Mouse (Mus musculus): ENCODE data around the gene Cpt1c. TPM values are rescaled to one million over a fixed set of nuclear protein-coding genes. Genes with fewer than 3 reads are reported as not detected.

Gene Cpt1c
- polyA plus RNA-seq, 1 experiment from 2014 or later: 11.1 TPM

DNA sequence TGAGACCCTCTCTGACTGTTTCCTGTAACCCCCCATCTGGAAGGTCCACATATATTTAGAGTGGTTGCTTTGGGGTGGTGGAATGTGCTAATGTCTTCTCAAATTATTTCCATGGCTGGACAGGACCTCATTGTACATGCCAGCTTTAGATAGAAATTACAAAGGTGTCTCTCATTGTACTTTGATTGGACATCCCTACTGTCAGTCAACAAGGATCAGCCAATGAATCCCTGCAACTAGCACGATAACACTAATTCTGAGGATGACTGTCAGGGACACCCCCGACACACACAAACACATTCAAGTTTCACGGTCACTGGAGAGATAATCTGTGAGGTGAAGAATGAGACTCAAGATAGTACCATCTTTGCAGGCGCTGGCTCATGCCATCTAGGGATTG is 36.0 kb downstream of the Cpt1c start:
- no peak overlapping the region for H3K27ac ChIP-seq (replicated peaks in 1 of 2; ENCODE audit: control insufficient read depth in 1 of 2, insufficient read depth in 1 of 2, low read depth in 2 of 2, low read length in 2 of 2)
- no peak for ATAC-seq (ENCODE audit: insufficient number of reproducible peaks, insufficient read depth, low FRiP score, low read depth)
- H3K4me1 ChIP-seq (ENCODE audit: control insufficient read depth in 2 of 2, insufficient read depth in 2 of 2, low read length in 2 of 2): no peaks in the 10 kb centered on the region
- H3K4me3 ChIP-seq (ENCODE audit: control insufficient read depth in 1 of 2, insufficient read depth in 1 of 2, low read depth in 1 of 2, low read length in 2 of 2): no peak overlapping the region
- 84% methylated on average over 4 of the region's 4 CpGs for WGBS
- peaks cover 9% of the 10 kb centered on the region; the same call in 1 of the 2 replicates for H3K9me3 ChIP-seq (ENCODE audit: control insufficient read depth, low read length)
- H3K4me2 ChIP-seq (ENCODE audit: low read length): no peak overlapping the region
- H3K9ac ChIP-seq (ENCODE audit: low read length): no peak overlapping the region
- no peaks in the 10 kb centered on the region for H3K27me3 ChIP-seq (ENCODE audit: control insufficient read depth, insufficient read depth, low read length)
- H3K36me3 ChIP-seq (ENCODE audit: control insufficient read depth, insufficient read depth, low read length): no peaks in the 10 kb centered on the region

DNA sequence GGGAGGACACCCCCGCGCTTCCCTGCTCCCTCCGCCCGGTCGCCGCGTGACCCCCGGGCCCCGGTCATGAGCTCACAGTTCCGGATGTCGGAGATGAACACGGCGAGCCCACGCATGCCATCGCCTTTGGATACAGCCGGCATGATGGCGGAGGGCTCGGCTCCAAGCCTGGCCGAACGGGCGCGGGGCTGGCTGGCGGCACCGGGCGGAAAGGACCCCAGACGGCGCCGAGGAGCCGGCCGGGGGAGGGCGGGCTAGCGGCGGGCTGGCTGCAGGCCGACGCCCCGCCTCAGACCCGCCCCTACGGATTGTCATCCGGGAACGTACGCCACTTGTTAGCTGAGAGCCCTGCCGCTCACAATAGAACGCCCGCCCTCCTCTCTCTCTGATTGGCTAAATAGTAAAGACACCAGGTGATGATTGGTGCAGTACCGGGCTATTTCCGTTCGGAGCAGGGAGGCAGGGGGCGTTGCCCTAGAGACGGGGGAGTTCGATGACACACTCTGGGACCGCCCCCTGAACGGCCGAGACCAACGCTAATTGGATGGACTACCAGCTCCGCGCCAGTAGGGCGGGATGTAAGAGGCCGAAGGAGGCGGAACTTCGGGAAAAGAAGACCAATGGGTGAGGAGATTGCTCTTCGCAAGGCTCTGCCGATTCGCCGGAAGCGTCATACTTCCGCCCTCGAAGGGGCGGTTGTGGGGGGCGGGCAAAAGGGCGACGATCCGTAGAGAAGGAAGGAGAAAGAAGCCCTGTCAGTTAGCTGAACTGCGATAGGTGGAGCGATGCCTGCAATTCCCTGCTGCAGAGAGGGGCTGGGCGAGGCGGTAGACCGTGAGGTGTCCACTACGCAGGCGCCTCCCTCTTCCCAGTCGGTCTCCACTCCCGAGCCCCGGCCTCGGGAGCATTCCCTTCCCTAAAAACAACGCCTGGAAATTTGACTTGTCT is 45.2 kb downstream of the Cpt1c start, which contains the start of gene Ap2a1:
Ap2a1 (minus strand) TSS at position 293 of the 948 bp plus-strand sequence.
- Histone ChIP-seq H3K4me2 (ENCODE audit: low read length) (peak within 1 kb of the TSS; percentile 72), H3K36me3 (ENCODE audit: control insufficient read depth, insufficient read depth, low read length) (peaks cover 15% of the 10 kb centered on the region), H3K4me1 (ENCODE audit: control insufficient read depth in 2 of 2, insufficient read depth in 2 of 2, low read length in 2 of 2) (peaks cover 5 to 20% of the 10 kb centered on the region in 2 experiments), H3K9ac (ENCODE audit: low read length) (peak within 1 kb of the TSS; percentile 98), H3K9me3 (ENCODE audit: control insufficient read depth, low read length) (no peaks in the 10 kb centered on the region), H3K4me3 (ENCODE audit: control insufficient read depth in 1 of 2, insufficient read depth in 1 of 2, low read depth in 1 of 2, low read length in 2 of 2) (peak within 1 kb of the TSS; percentile 74 to 100), H3K27ac (replicated peaks in 1 of 2; ENCODE audit: control insufficient read depth in 1 of 2, insufficient read depth in 1 of 2, low read depth in 2 of 2, low read length in 2 of 2) (peak within 1 kb of the TSS; percentile 85 to 89), H3K27me3 (ENCODE audit: control insufficient read depth, insufficient read depth, low read length) (no peaks in the 10 kb centered on the region)
- WGBS: under 1% methylated on average over 84 of the region's 84 CpGs
- ATAC-seq (ENCODE audit: insufficient number of reproducible peaks, insufficient read depth, low FRiP score, low read depth): peak; percentile 100

DNA sequence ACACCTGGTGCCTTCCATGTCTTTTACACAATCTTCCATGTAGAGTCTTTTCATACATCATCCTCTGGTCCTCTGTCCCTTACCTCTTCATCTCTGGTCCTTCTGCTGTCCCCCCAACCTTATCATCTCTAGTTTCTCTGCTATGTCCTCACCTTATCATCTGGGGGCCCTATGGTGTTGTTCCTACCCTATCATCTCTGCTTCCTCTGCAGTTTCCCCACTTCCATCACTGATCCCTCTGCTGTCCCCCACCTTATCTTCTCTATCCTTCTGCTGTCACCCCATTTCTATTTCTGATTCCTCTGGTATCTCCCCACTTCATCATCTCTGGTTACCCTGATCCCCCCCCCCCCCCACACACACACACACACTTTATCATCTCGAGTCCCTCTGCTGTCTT is 46.1 kb downstream of the Cpt1c start:
- peaks cover 24% of the 10 kb centered on the region for H3K36me3 ChIP-seq (ENCODE audit: control insufficient read depth, insufficient read depth, low read length)
- no peaks in the 10 kb centered on the region for H3K27me3 ChIP-seq (ENCODE audit: control insufficient read depth, insufficient read depth, low read length)
- H3K9ac ChIP-seq (ENCODE audit: low read length): peak overlapping the region; percentile 98
- H3K4me3 ChIP-seq (ENCODE audit: control insufficient read depth in 1 of 2, insufficient read depth in 1 of 2, low read depth in 1 of 2, low read length in 2 of 2): peak overlapping the region; percentile 74 to 100
- H3K9me3 ChIP-seq (ENCODE audit: control insufficient read depth, low read length): no peaks in the 10 kb centered on the region
- 0% methylated on average over 1 of the region's 1 CpGs for WGBS
- H3K4me2 ChIP-seq (ENCODE audit: low read length): peak overlapping the region; percentile 72
- H3K4me1 ChIP-seq (ENCODE audit: control insufficient read depth in 2 of 2, insufficient read depth in 2 of 2, low read length in 2 of 2): peaks cover 5 to 20% of the 10 kb centered on the region in 2 experiments
- peak overlapping the region; percentile 56 to 82; a peak in 3 of 4 replicates for H3K27ac ChIP-seq (replicated peaks in 1 of 2; ENCODE audit: control insufficient read depth in 1 of 2, insufficient read depth in 1 of 2, low read depth in 2 of 2, low read length in 2 of 2)
- ATAC-seq (ENCODE audit: insufficient number of reproducible peaks, insufficient read depth, low FRiP score, low read depth): no peak

DNA sequence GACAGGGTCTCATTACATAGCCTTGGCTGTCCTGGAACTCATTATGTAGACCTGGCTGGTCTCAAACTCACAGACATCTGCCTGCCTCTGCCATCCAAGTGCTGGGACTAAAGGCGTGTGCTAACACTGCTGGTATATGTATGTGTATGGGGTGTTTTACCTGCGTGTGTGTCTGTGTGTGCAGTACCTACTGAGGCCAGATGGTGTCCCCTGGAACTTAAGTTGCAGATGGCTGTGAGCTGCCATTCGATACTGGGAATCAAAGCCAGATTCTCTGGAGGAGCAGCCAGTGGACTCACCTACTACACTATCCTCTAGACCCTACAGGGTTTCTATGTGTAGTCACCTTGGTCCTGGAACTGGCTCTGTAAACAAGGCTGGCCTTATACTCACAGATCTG is 49.2 kb downstream of the Cpt1c start:
- ATAC-seq (ENCODE audit: insufficient number of reproducible peaks, insufficient read depth, low FRiP score, low read depth): no peak
- WGBS: 75% methylated on average over 3 of the region's 3 CpGs
- H3K27ac ChIP-seq (replicated peaks in 1 of 2; ENCODE audit: control insufficient read depth in 1 of 2, insufficient read depth in 1 of 2, low read depth in 2 of 2, low read length in 2 of 2): no peak overlapping the region
- H3K27me3 ChIP-seq (ENCODE audit: control insufficient read depth, insufficient read depth, low read length): no peaks in the 10 kb centered on the region
- peaks cover 5 to 19% of the 10 kb centered on the region in 2 experiments for H3K4me1 ChIP-seq (ENCODE audit: control insufficient read depth in 2 of 2, insufficient read depth in 2 of 2, low read length in 2 of 2)
- H3K4me2 ChIP-seq (ENCODE audit: low read length): no peak overlapping the region
- H3K36me3 ChIP-seq (ENCODE audit: control insufficient read depth, insufficient read depth, low read length): peaks cover 50% of the 10 kb centered on the region
- no peak overlapping the region for H3K9ac ChIP-seq (ENCODE audit: low read length)
- H3K9me3 ChIP-seq (ENCODE audit: control insufficient read depth, low read length): no peaks in the 10 kb centered on the region
- no peak overlapping the region for H3K4me3 ChIP-seq (ENCODE audit: control insufficient read depth in 1 of 2, insufficient read depth in 1 of 2, low read depth in 1 of 2, low read length in 2 of 2)

DNA sequence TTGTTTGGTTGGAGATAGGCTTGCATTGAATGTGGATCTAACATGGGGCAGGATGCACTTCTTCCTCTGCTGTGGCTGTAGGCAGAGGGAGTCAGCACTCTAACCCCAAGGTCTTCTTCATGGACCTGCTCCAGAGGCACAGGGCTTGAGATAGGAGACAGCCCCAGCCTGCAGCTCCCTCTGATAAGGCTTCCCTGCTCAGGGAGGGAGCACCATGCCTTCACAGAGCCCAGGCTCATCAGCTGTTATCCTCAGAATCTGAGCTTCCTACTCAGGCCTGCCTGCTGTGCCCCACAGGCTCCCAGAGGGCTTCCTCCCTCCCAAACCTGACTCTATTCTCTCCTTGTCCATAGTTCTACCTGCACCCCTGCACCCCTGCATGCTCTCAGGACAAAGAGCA is 52.1 kb downstream of the Cpt1c start:
- no peak overlapping the region for H3K9ac ChIP-seq (ENCODE audit: low read length)
- no peak overlapping the region for H3K4me2 ChIP-seq (ENCODE audit: low read length)
- ATAC-seq (ENCODE audit: insufficient number of reproducible peaks, insufficient read depth, low FRiP score, low read depth): no peak
- H3K27ac ChIP-seq (replicated peaks in 1 of 2; ENCODE audit: control insufficient read depth in 1 of 2, insufficient read depth in 1 of 2, low read depth in 2 of 2, low read length in 2 of 2): no peak overlapping the region
- no peaks in the 10 kb centered on the region for H3K27me3 ChIP-seq (ENCODE audit: control insufficient read depth, insufficient read depth, low read length)
- no peaks in the 10 kb centered on the region for H3K9me3 ChIP-seq (ENCODE audit: control insufficient read depth, low read length)
- peaks cover 4 to 13% of the 10 kb centered on the region in 2 experiments; a peak in 3 of 4 replicates for H3K4me1 ChIP-seq (ENCODE audit: control insufficient read depth in 2 of 2, insufficient read depth in 2 of 2, low read length in 2 of 2)
- H3K36me3 ChIP-seq (ENCODE audit: control insufficient read depth, insufficient read depth, low read length): peaks cover 59% of the 10 kb centered on the region
- H3K4me3 ChIP-seq (ENCODE audit: control insufficient read depth in 1 of 2, insufficient read depth in 1 of 2, low read depth in 1 of 2, low read length in 2 of 2): no peak overlapping the region

DNA sequence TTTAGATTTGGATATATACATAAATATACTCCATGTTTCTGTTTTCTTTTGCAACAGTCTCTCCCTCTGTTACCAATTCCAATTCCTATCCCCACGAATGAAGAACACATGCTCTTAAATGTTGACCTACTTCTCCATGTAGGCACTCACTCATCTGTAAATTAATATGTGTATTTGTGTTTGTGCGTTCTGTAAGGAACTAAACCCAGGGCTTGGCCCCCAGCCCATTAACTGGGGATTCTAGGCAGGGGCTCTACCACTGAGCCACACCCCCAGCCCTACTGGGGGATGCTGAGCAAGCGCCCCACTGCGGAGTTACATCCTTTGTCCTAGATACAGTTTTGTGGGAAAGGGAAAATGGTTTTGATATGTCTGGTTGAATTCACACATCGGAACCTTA is 55.5 kb downstream of the Cpt1c start:
- peaks cover 7 to 20% of the 10 kb centered on the region in 2 experiments for H3K4me1 ChIP-seq (ENCODE audit: control insufficient read depth in 2 of 2, insufficient read depth in 2 of 2, low read length in 2 of 2)
- no peak overlapping the region for H3K4me2 ChIP-seq (ENCODE audit: low read length)
- H3K9ac ChIP-seq (ENCODE audit: low read length): no peak overlapping the region
- H3K27me3 ChIP-seq (ENCODE audit: control insufficient read depth, insufficient read depth, low read length): no peaks in the 10 kb centered on the region
- no peak for ATAC-seq (ENCODE audit: insufficient number of reproducible peaks, insufficient read depth, low FRiP score, low read depth)
- WGBS: 90% methylated on average over 5 of the region's 5 CpGs
- no peak overlapping the region for H3K27ac ChIP-seq (replicated peaks in 1 of 2; ENCODE audit: control insufficient read depth in 1 of 2, insufficient read depth in 1 of 2, low read depth in 2 of 2, low read length in 2 of 2)
- H3K36me3 ChIP-seq (ENCODE audit: control insufficient read depth, insufficient read depth, low read length): peaks cover 63% of the 10 kb centered on the region
- no peaks in the 10 kb centered on the region for H3K9me3 ChIP-seq (ENCODE audit: control insufficient read depth, low read length)
- H3K4me3 ChIP-seq (ENCODE audit: control insufficient read depth in 1 of 2, insufficient read depth in 1 of 2, low read depth in 1 of 2, low read length in 2 of 2): no peak overlapping the region

DNA sequence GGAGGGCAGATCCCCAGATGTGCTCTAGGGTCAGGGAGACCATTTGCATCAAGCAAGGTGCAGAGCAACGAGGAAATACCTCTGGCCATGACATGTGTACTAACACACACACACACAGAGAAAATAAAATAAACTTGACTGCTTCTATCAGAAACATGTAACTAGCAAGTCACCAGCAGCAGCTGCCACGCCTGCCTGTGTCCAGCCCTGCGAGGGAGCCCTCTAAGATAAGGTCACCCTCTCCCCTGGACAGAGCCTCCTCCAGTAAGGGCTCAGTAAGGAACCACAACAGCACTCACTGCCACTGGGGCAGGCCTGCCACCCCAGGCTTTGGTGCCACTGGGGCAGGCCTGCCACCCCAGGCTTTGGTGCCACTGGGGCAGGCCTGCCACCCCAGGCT is 56.4 kb downstream of the Cpt1c start:
- Histone ChIP-seq H3K4me1 (ENCODE audit: control insufficient read depth in 2 of 2, insufficient read depth in 2 of 2, low read length in 2 of 2) (peaks cover 7 to 20% of the 10 kb centered on the region in 2 experiments), H3K4me2 (ENCODE audit: low read length) (no peak overlapping the region), H3K36me3 (ENCODE audit: control insufficient read depth, insufficient read depth, low read length) (peaks cover 63% of the 10 kb centered on the region), H3K27me3 (ENCODE audit: control insufficient read depth, insufficient read depth, low read length) (no peaks in the 10 kb centered on the region), H3K27ac (replicated peaks in 1 of 2; ENCODE audit: control insufficient read depth in 1 of 2, insufficient read depth in 1 of 2, low read depth in 2 of 2, low read length in 2 of 2) (no peak overlapping the region), H3K9ac (ENCODE audit: low read length) (0 out of 2 replicates have a peak overlapping the region, but pooled peaks have one; percentile 38), H3K9me3 (ENCODE audit: control insufficient read depth, low read length) (no peaks in the 10 kb centered on the region), H3K4me3 (ENCODE audit: control insufficient read depth in 1 of 2, insufficient read depth in 1 of 2, low read depth in 1 of 2, low read length in 2 of 2) (no peak overlapping the region)
- 43% methylated on average over 3 of the region's 3 CpGs for WGBS
- no peak for ATAC-seq (ENCODE audit: insufficient number of reproducible peaks, insufficient read depth, low FRiP score, low read depth)
